Mouse (Mus musculus) granulocyte monocyte progenitor cell, adult 5-6 weeks (primary cell): Measurements from ENCODE around the gene Arrdc5. TPM values are rescaled to one million over a fixed set of nuclear protein-coding genes. Genes with fewer than 3 reads are reported as not detected.
A peak's percentile ranks its signal among the peaks of the same experiment; 100 is the strongest.

Experiments used
- ATAC-seq: replicated peaks from 2 replicates; pipeline ENCODE4 v1.8.0; 2016; ENCODE audit warnings: mild to moderate bottlenecking, moderate TSS enrichment, inconsistent platforms; ENCODE audit not compliant: poor library complexity, severe bottlenecking
- total RNA-seq, 2 experiments: library from RNA; stranded (forward) in 1 of 2; stranded (reverse) in 1 of 2; fragments of 200-712, 200-1000 nt in 1 of 2; fragments of >200 nt in 1 of 2; fragmentation: Nextera tagmentation in 1 of 2; gene quantifications; 2 replicates each; pipeline ENCODE4 v1.2.3; 2014 to 2017

Arrdc5 gene
- total RNA-seq, 2 experiments from 2014 or later, result not detected

DNA sequence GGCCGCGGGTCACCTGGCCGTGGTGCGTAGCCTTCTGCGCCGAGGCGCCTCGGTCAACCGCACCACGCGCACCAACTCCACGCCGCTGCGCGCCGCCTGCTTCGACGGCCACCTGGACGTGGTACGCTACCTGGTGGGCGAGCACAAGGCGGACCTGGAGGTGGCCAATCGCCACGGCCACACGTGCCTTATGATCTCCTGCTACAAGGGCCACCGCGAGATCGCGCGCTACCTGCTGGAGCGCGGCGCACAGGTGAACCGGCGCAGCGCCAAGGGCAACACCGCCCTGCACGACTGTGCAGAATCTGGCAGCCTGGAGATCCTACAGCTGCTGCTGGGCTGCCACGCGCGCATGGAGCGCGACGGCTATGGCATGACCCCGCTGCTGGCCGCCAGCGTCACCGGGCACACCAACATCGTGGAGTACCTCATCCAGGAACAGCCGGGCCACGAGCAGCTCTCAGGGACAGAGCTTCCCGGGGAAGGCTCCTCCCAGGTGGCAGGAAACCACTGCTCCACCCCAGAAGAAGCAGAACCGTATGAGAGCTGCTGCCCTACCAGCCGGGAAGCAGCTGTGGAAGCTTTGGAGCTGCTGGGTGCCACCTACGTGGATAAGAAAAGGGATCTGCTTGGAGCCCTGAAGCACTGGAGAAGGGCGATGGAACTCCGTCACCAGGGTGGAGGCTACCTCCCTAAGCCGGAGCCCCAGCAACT is 42.7 kb downstream of the Arrdc5 start:
- peak; percentile 7; the same call in 1 of the 2 replicates for ATAC-seq

DNA sequence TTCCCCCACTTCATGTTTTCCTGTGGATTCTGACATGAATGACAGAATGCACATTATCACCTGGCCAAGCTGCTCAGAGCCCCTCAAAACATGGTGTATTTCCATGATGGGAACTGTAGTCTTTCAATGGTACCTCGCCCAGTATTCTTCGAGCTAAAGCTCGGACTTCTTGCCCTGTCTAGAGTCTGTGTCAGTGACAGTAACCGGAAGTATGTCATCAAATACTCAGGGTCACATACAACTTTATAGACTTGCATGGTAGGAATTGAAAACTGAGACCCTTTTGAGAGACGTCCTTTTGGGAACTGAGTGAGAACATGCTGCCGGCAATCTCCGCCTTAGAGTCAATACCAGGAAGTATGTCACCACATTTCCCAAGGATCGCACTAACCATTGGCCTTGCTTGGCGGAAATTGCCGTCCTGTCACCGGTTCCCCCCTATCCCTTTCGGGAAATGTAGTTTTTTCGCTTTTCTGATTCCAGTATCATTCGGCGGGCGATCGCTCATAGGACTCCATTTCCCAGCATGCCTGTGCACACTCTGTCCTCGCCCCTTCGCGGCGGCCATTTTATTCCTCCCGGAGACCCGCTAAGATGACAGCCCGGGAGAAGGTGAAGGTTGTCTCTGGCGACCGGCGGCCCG is 43.7 kb downstream of the Arrdc5 start, which contains the start of gene Fem1a:
Fem1a (plus strand) TSS at position 572 of the 643 bp plus-strand sequence.
- ATAC-seq, result peak; percentile 78

DNA sequence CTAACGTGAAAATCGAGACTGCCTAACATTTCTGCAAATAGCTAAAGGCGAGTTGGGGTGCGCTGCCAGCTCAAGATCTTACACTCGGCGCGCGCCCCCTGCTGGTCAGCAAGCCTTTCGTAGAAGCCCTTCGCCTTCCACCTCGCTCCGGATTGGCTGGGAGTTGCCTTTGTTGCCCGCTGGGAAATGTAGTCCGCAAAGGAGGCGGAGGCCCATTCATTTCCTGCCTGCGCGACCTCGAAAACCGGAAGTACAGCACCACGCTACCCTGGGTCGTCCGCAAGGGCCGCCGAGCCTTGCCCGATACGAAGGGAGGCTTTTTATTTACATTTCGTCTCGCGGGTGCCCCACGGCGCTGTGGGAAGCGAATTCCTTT is 44.2 kb downstream of the Arrdc5 start:
- ATAC-seq, result peak; percentile 72

DNA sequence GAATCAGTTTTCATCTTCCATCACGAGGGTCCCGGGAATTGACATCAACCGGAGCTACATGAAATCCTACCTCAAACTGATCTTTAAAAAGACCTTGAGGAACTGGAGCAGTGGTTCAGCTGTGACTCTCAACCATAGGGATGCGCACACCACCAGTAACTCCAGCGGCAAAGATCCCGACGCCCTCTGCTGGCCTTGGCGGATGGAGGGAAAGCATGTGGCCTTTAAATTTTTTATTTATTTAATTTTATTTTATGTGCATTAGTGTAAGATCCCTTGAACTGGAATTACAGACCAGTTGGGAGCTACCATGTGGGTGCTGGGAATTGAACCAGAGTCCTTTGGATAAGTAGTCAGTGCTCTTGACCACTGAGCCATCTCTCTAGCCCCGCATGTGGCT is 44.7 kb downstream of the Arrdc5 start:
- ATAC-seq, result no peak

DNA sequence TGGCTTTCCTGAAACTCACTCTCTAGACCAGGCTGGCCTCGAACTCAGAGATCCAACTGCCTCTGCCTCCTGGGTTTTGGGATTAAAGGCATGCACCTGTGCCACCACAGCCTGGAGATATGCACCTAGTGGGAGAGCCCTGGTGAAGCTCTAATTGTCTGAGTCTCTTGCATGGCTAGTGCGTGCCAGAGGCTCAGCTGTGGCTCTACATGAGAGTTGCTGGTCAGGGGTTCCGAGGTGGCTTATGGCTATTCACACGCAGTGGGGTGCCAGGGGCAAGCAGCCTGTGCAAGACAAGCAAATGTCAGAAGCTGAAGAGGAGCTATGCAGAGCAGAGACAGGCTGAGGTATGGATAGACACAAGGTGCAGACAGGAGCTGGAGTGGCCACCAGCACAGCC is 45.4 kb downstream of the Arrdc5 start:
- no peak for ATAC-seq

DNA sequence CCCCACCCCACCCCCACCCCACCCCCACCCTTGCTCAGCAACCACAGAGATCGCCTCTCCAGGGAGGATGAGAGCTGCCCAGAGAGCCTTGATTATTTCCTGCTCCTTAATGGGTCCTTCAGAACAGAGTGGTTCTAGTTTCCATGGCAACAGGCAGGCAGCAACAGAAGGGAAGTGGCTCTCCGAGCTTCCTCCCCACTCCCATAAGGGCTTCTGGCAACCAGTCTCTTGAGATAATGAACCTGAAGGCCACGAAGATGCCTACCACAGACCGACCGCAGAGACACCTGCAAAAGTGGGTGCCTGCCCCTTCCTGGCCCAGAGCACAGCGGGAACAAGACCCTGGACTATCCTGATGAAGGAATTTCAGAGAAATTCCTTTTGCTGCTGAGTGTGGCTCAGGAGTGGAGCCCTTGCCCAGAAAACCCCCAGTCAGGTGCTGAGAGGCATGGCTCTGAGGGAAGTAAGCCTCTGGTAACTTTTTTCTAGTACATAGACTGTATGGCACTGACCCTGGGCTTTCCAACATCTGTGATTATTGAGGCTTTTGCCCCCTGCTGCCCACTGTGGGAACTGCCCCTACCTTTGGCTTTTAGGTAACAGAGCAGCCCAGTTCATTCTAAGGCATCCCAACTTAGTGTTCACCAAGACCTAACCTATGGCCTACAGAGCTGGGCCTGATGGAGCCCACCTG is 48.8 kb downstream of the Arrdc5 start:
- peak; percentile 65 for ATAC-seq

DNA sequence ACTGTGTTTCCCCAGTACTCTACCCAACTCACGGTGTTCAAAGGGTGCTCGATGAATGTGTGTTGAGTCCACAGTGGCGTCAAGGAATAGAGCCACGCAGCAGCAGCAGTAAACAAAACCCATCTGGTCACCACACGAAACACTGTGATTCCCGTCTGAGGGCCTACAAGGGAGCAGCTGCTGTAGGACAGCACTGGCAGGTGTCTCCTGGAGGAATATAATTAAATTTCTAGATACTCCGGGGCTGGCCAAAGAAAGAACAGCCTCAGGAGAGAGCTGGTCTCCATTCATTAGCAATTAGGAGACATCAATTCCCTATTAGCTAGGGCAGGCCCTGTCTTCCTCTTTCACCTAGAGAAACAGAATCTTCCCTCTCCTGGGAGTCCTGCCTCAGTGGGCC is 54.5 kb downstream of the Arrdc5 start:
- ATAC-seq, result no peak

Other genes starting within 250 kb of the Arrdc5 start
- gene Ubxn6, start 225.3 kb downstream of the Arrdc5 start, total RNA-seq (2014; fragmentation: Nextera tagmentation), result 15.2 and 21.3 TPM in 2 replicates
- 26.1 and 26.7 TPM in 2 replicates for gene Ubxn6, start 225.3 kb downstream of the Arrdc5 start, total RNA-seq (2017)
- gene Hdgfl2, start 220.7 kb downstream of the Arrdc5 start, total RNA-seq (2014; fragmentation: Nextera tagmentation), result 70.7 and 83.3 TPM in 2 replicates
- gene Hdgfl2, start 220.7 kb downstream of the Arrdc5 start, total RNA-seq (2017), result 65.1 and 77.6 TPM in 2 replicates
- not detected in 2 replicates for gene Plin4, start 190.5 kb downstream of the Arrdc5 start, total RNA-seq (2014; fragmentation: Nextera tagmentation)
- gene Plin4, start 190.5 kb downstream of the Arrdc5 start, total RNA-seq (2017), result not detected in 2 replicates
- not detected in 2 replicates for gene Plin5, start 182.7 kb downstream of the Arrdc5 start, total RNA-seq (2014; fragmentation: Nextera tagmentation)
- gene Plin5, start 182.7 kb downstream of the Arrdc5 start, total RNA-seq (2017), result 0.09 TPM in 1 of 2 replicates, not detected in the other
- 0.45 and 0.96 TPM in 2 replicates for gene Lrg1, start 178.3 kb downstream of the Arrdc5 start, total RNA-seq (2014; fragmentation: Nextera tagmentation)
- gene Lrg1, start 178.3 kb downstream of the Arrdc5 start, total RNA-seq (2017), result 0.69 and 2.6 TPM in 2 replicates
- gene Sema6b, start 159.9 kb downstream of the Arrdc5 start, total RNA-seq (2014; fragmentation: Nextera tagmentation), result 4.3 and 5.1 TPM in 2 replicates
- gene Sema6b, start 159.9 kb downstream of the Arrdc5 start, total RNA-seq (2017), result 6.0 and 7.7 TPM in 2 replicates
- 1.0 and 1.1 TPM in 2 replicates for gene Tnfaip8l1, start 137.8 kb downstream of the Arrdc5 start, total RNA-seq (2014; fragmentation: Nextera tagmentation)
- gene Tnfaip8l1, start 137.8 kb downstream of the Arrdc5 start, total RNA-seq (2017), result 2.0 and 2.7 TPM in 2 replicates
- 62.2 and 62.6 TPM in 2 replicates for gene Mydgf, start 116.4 kb downstream of the Arrdc5 start, total RNA-seq (2014; fragmentation: Nextera tagmentation)
- 51.1 and 54.4 TPM in 2 replicates for gene Mydgf, start 116.4 kb downstream of the Arrdc5 start, total RNA-seq (2017)
- 39.7 and 46.0 TPM in 2 replicates for gene Dpp9, start 81.4 kb downstream of the Arrdc5 start, total RNA-seq (2014; fragmentation: Nextera tagmentation)
- 14.0 and 19.6 TPM in 2 replicates for gene Dpp9, start 81.4 kb downstream of the Arrdc5 start, total RNA-seq (2017)
- 16.8 and 17.3 TPM in 2 replicates for gene Fem1a, start 43.5 kb downstream of the Arrdc5 start, total RNA-seq (2014; fragmentation: Nextera tagmentation)
- 25.6 and 26.5 TPM in 2 replicates for gene Fem1a, start 43.5 kb downstream of the Arrdc5 start, total RNA-seq (2017)
- 8.2 and 14.5 TPM in 2 replicates for gene Ticam1, start 23.5 kb downstream of the Arrdc5 start, total RNA-seq (2014; fragmentation: Nextera tagmentation)
- 2.7 and 6.1 TPM in 2 replicates for gene Ticam1, start 23.5 kb downstream of the Arrdc5 start, total RNA-seq (2017)
- 17.0 and 19.3 TPM in 2 replicates for gene Plin3, start 7.4 kb downstream of the Arrdc5 start, total RNA-seq (2014; fragmentation: Nextera tagmentation)
- gene Plin3, start 7.4 kb downstream of the Arrdc5 start, total RNA-seq (2017), result 29.0 and 29.2 TPM in 2 replicates
- 149 and 159 TPM in 2 replicates for gene Uhrf1, start 3.0 kb upstream of the Arrdc5 start, total RNA-seq (2014; fragmentation: Nextera tagmentation)
- 168 and 171 TPM in 2 replicates for gene Uhrf1, start 3.0 kb upstream of the Arrdc5 start, total RNA-seq (2017)
- 7.7 and 13.3 TPM in 2 replicates for gene Kdm4b, start 25.8 kb upstream of the Arrdc5 start, total RNA-seq (2014; fragmentation: Nextera tagmentation)
- gene Kdm4b, start 25.8 kb upstream of the Arrdc5 start, total RNA-seq (2017), result 5.7 and 8.9 TPM in 2 replicates
- 62.2 and 73.5 TPM in 2 replicates for gene Ptprs, start 176.2 kb upstream of the Arrdc5 start, total RNA-seq (2014; fragmentation: Nextera tagmentation)
- 45.1 and 59.2 TPM in 2 replicates for gene Ptprs, start 176.2 kb upstream of the Arrdc5 start, total RNA-seq (2017)
- gene Znrf4, start 212.1 kb upstream of the Arrdc5 start, total RNA-seq (2014; fragmentation: Nextera tagmentation), result not detected in 2 replicates
- not detected in 2 replicates for gene Znrf4, start 212.1 kb upstream of the Arrdc5 start, total RNA-seq (2017)